Mouse (Mus musculus) 3T3-L1 (cell line): Measurements from ENCODE around the gene Srsf11.

Experiments
- DNase-seq: peaks from one replicate; pipeline ENCODE4 v3.0.0-alpha.2; 2015; ENCODE audit warnings: low read depth, low spot score

Gene Srsf11

DNA sequence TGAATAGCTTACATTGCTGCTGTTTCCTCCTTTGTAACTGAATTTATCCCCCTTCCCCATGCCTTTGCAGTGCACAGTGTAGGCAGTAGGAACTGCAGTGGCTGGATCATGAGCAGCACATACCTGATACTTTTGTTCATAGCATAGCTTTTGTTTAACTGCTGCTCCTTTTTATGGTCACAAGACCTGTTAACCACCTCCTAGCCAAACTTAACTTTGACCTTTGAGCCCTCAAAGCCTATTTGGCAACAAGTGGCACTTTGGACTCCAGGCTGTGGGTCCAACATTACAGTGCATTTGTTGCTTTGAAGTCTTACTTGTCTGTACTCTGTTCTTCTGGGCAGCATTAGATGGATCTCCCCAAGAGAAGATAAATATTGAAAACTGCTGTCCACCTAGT lies 43.1 kb downstream of the Srsf11 start:
- no peak for DNase-seq

DNA sequence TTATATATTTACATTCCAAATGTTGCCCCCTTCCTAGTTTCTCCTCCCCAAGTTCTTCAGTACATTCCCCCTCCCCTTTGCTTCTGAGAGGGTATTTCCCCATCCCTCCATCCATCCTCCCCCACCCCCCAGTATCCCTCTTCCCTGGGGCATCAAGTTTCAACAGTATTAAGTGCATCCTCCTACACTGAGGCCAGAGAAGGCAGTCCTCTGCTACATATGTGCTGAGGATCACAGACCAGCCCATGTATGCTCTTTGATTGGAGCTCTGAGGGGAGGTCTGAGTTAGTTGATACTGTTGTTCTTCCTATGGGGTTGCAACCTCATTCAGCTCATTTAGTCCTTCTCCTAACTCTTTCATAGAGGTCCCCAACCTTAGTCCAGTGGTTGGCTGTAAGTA lies 56.8 kb downstream of the Srsf11 start:
- DNase-seq = no peak

- DNase-seq = peak; percentile 12
Measured at GRCm38 (mm10) chr3:157973236-157973635, 63.2 kb downstream of the Srsf11 start.

DNA sequence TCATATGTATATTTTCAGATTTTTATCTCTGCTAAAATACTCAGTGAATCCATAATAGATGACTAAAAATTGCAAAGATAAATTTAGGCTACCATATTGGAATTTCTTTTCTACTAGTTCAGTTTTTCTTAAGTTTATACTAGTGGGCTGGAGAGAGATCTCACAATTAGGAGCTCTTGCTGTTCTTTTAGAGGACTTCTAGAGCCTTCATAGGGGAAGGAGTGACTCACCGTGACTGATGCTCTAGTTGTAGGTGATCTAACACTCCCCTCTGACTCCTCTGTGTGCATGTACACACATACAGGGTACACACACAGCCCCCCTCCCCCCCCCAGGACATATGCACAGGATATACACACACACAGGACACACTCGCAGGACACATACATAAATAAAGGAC lies 65.3 kb downstream of the Srsf11 start:
- no peak for DNase-seq
